Mouse (Mus musculus) neural tube, embryonic 12.5 days (tissue): ENCODE data around the gene Pax2. TPM values are rescaled to one million over a fixed set of nuclear protein-coding genes. Genes with fewer than 3 reads are reported as not detected.

Experiments
- ATAC-seq: fragments of 200-750 bp; cut with Nextera tagmentation; 2 replicates; pipeline ENCODE4 v1.8.0; 2017; ENCODE audit warnings: low read depth, mild to moderate bottlenecking, moderate TSS enrichment, moderate library complexity; ENCODE audit not compliant: low FRiP score
- H3K27ac ChIP-seq: fragments of 300-500 bp; sonication (generic); 2 replicates; pipeline ENCODE4 v1.5.1; 2016
- H3K27me3 ChIP-seq: fragments of 300-500 bp; sonication (generic); replicated peaks from 2 replicates; pipeline ENCODE4 v1.6.1; 2016; ENCODE audit warnings: mild to moderate bottlenecking
- H3K36me3 ChIP-seq: fragments of 300-500 bp; sonication (generic); 2 replicates; pipeline ENCODE4 v1.6.1; 2016; ENCODE audit warnings: mild to moderate bottlenecking
- H3K4me1 ChIP-seq: fragments of 300-500 bp; sonication (generic); 2 replicates; pipeline ENCODE4 v1.6.1; 2016
- H3K4me2 ChIP-seq: fragments of 300-500 bp; sonication (generic); replicated peaks from 2 replicates; pipeline ENCODE4 v1.6.1; 2016; ENCODE audit warnings: mild to moderate bottlenecking
- H3K4me3 ChIP-seq: fragments of 300-500 bp; sonication (generic); 2 replicates; pipeline ENCODE4 v1.5.1; 2016
- H3K9ac ChIP-seq: fragments of 300-500 bp; sonication (generic); 2 replicates; pipeline ENCODE4 v1.6.1; 2016; ENCODE audit warnings: mild to moderate bottlenecking
- H3K9me3 ChIP-seq: fragments of 300-500 bp; sonication (generic); 2 replicates; pipeline ENCODE4 v1.6.1; 2016; ENCODE audit warnings: mild to moderate bottlenecking
- WGBS: fragments of 180-500 bp; shearing (Covaris S2); methylation state at CpG from one replicate; pipeline ENCODE4 v1.1.7; 2016; 5-methylcytosine and 5-hydroxymethylcytosine counted together
- polyA plus RNA-seq: library from polyadenylated mRNA; unstranded; fragments of >200 nt; fragmentation: Nextera tagmentation; extraction: Ambion mirVana; gene quantifications from 2 replicates; pipeline ENCODE4 v1.2.1, GENCODE M21; 2016

Pax2 gene
- polyA plus RNA-seq, 1 experiment from 2014 or later: 21.9 TPM

DNA sequence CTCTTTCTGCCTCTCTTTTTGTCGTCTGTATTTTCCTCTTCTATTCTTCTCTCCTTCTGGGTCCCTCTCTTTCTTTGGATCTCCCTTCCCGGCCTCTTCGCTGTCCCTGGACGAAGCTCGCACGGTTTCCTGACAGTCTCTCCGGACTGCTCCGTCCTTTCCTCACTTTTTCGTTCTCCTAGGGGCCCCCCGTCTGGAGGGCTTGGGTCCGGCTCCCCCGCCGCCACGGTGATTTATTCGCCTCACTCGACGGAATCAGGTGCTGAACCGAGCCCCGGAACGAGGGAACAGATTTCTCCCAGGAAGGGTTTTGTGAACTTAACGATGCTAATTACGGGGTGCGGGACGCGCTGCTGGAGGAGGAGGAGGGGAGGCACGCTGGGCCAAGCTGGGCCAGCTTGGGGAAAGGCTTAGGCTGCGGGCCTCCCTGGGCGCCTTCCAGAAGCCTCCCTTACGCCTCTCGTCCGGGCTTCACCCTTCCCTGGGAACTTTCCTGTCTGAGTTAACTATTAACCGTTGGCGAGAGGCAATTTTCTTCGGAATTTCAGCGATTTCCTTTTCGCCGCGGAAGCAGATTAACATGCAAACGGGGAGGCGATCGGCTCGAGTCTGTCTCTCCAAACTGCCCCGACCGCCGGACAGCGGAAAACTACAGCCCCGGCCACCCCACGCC, 14.6 kb upstream of the Pax2 start:
- Histone ChIP-seq H3K27ac (0 out of 2 replicates have a peak overlapping the region, but pooled peaks have one; percentile 20), H3K9ac (peak overlapping the region; percentile 38; the same call in 1 of the 2 replicates)
- WGBS: under 1% methylated on average over 48 of the region's 48 CpGs

DNA sequence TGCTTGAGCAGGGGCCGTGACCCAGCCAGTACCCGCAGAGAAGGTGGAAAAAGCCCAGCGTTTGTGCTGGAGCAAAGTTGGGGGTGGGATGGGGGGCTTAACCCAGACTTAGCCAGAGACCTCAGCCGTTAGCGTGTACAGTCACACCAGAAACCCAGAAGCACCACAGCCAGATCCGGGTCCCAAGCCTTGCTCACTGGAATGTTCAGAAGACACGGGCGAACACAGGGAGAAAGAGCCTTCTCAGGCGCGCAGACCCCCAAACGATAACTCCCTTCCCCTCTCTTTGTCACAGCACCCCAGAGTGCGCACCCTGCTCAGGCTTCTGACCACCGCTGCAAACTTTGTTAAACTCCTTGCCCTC, 14.1 kb upstream of the Pax2 start:
- Histone ChIP-seq H3K9me3 (no peaks in the 10 kb centered on the region), H3K27ac (0 out of 2 replicates have a peak overlapping the region, but pooled peaks have one; percentile 20), H3K27me3 (peaks cover 100% of the 10 kb centered on the region), H3K36me3 (no peaks in the 10 kb centered on the region), H3K4me3 (peak overlapping the region; percentile 24), H3K4me2 (peak overlapping the region; percentile 53), H3K9ac (peak overlapping the region; percentile 38; the same call in 1 of the 2 replicates), H3K4me1 (peaks cover 25% of the 10 kb centered on the region)
- no peak for ATAC-seq
- WGBS: under 1% methylated on average over 13 of the region's 13 CpGs

More for the DNA sequence above, 14.6 kb upstream of the Pax2 start:
- no peak for ATAC-seq
- Histone ChIP-seq H3K36me3 (no peaks in the 10 kb centered on the region), H3K27me3 (peaks cover 100% of the 10 kb centered on the region), H3K4me3 (peak overlapping the region; percentile 24), H3K4me2 (peak overlapping the region; percentile 53), H3K4me1 (peaks cover 20% of the 10 kb centered on the region), H3K9me3 (no peaks in the 10 kb centered on the region)

GRCm38 (mm10) chr19:44742131-44743020, 13.5 kb upstream of the Pax2 start:
- Histone ChIP-seq H3K4me3 (peak overlapping the region; percentile 24), H3K9me3 (no peaks in the 10 kb centered on the region), H3K27me3 (peaks cover 98% of the 10 kb centered on the region), H3K36me3 (no peaks in the 10 kb centered on the region), H3K27ac (no peak overlapping the region), H3K9ac (0 out of 2 replicates have a peak overlapping the region, but pooled peaks have one; percentile 38), H3K4me2 (peak overlapping the region; percentile 53), H3K4me1 (peaks cover 27% of the 10 kb centered on the region)
- WGBS: under 1% methylated on average over 22 of the region's 22 CpGs
- no peak for ATAC-seq

DNA sequence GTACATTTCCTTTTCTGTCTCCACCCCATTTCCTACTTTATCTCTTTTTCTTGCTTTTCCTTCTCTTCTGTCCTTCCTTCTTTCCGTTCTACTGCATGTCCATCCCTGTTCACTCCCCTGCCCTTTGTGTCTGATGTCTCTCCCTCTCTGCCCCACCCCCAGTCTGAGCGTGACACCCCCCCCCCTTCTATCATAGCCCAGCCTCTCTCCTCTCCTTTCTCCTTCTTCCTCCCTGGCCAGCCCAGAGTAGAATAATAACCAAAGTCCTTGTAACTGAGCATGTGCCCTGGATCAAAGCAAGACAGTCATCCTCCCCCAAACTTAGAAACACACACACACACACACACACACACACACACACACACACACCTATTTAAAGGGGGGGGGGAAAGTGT, 12.8 kb upstream of the Pax2 start:
- Histone ChIP-seq H3K27me3 (peaks cover 98% of the 10 kb centered on the region), H3K4me3 (no peak overlapping the region), H3K4me2 (peak overlapping the region; percentile 53), H3K9ac (no peak overlapping the region), H3K4me1 (peaks cover 27% of the 10 kb centered on the region), H3K9me3 (no peaks in the 10 kb centered on the region), H3K27ac (no peak overlapping the region), H3K36me3 (no peaks in the 10 kb centered on the region)
- no peak for ATAC-seq
- WGBS: 0% methylated on average over 2 of the region's 2 CpGs

- WGBS: 16% methylated on average over 2 of the region's 2 CpGs
- no peak overlapping the region for H3K27ac ChIP-seq
- H3K9ac ChIP-seq: no peak overlapping the region
- H3K4me1 ChIP-seq: peaks cover 27% of the 10 kb centered on the region
- peaks cover 98% of the 10 kb centered on the region for H3K27me3 ChIP-seq
- H3K9me3 ChIP-seq: no peaks in the 10 kb centered on the region
- H3K4me2 ChIP-seq: no peak overlapping the region
- no peak for ATAC-seq
- H3K36me3 ChIP-seq: no peaks in the 10 kb centered on the region
- H3K4me3 ChIP-seq: no peak overlapping the region
Observed at GRCm38 (mm10) chr19:44743961-44744520, 11.8 kb upstream of the Pax2 start.

GRCm38 (mm10) chr19:44745741-44746140, 10.1 kb upstream of the Pax2 start:
- H3K4me1 ChIP-seq: peaks cover 30% of the 10 kb centered on the region
- H3K4me3 ChIP-seq: no peak overlapping the region
- H3K4me2 ChIP-seq: peak overlapping the region; percentile 53
- H3K9ac ChIP-seq: no peak overlapping the region
- no peak overlapping the region for H3K27ac ChIP-seq
- H3K27me3 ChIP-seq: peaks cover 97% of the 10 kb centered on the region
- no peaks in the 10 kb centered on the region for H3K36me3 ChIP-seq
- no peaks in the 10 kb centered on the region for H3K9me3 ChIP-seq
- no peak for ATAC-seq
- WGBS: 6% methylated on average over 6 of the region's 6 CpGs

- H3K27me3 ChIP-seq: peaks cover 97% of the 10 kb centered on the region
- H3K4me3 ChIP-seq: peak overlapping the region; percentile 29
- under 1% methylated on average over 42 of the region's 42 CpGs for WGBS
- H3K4me1 ChIP-seq: peaks cover 25% of the 10 kb centered on the region
- H3K9ac ChIP-seq: peak overlapping the region; percentile 46
- H3K27ac ChIP-seq: peak overlapping the region; percentile 43; the same call in 1 of the 2 replicates
- no peaks in the 10 kb centered on the region for H3K9me3 ChIP-seq
- no peak for ATAC-seq
- H3K36me3 ChIP-seq: no peaks in the 10 kb centered on the region
- H3K4me2 ChIP-seq: peak overlapping the region; percentile 53
Observed at GRCm38 (mm10) chr19:44746541-44747024, 9.3 kb upstream of the Pax2 start.

GRCm38 (mm10) chr19:44747471-44747870, 8.4 kb upstream of the Pax2 start:
- H3K27me3 ChIP-seq: peaks cover 97% of the 10 kb centered on the region
- H3K27ac ChIP-seq: no peak overlapping the region
- H3K4me3 ChIP-seq: peak overlapping the region; percentile 7
- 5% methylated on average over 4 of the region's 4 CpGs for WGBS
- H3K4me1 ChIP-seq: peaks cover 18% of the 10 kb centered on the region
- H3K9ac ChIP-seq: 0 out of 2 replicates have a peak overlapping the region, but pooled peaks have one; percentile 8
- H3K4me2 ChIP-seq: peak overlapping the region; percentile 53
- ATAC-seq: no peak
- no peaks in the 10 kb centered on the region for H3K36me3 ChIP-seq
- H3K9me3 ChIP-seq: no peaks in the 10 kb centered on the region

- no peak for ATAC-seq
- no peaks in the 10 kb centered on the region for H3K9me3 ChIP-seq
- H3K27ac ChIP-seq: peak overlapping the region; percentile 57; the same call in 1 of the 2 replicates
- H3K4me1 ChIP-seq: peaks cover 22% of the 10 kb centered on the region
- H3K4me3 ChIP-seq: peak overlapping the region; percentile 26
- no peaks in the 10 kb centered on the region for H3K36me3 ChIP-seq
- peak overlapping the region; percentile 45 for H3K9ac ChIP-seq
- 3% methylated on average over 5 of the region's 5 CpGs for WGBS
- peaks cover 97% of the 10 kb centered on the region for H3K27me3 ChIP-seq
- H3K4me2 ChIP-seq: peak overlapping the region; percentile 53
Observed at GRCm38 (mm10) chr19:44748271-44748670, 7.6 kb upstream of the Pax2 start.

- Histone ChIP-seq H3K27me3 (peaks cover 97% of the 10 kb centered on the region), H3K4me3 (peak overlapping the region; percentile 26), H3K36me3 (no peaks in the 10 kb centered on the region), H3K4me2 (peak overlapping the region; percentile 53), H3K9me3 (no peaks in the 10 kb centered on the region), H3K9ac (peak overlapping the region; percentile 51; the same call in 1 of the 2 replicates), H3K4me1 (peaks cover 22% of the 10 kb centered on the region), H3K27ac (0 out of 2 replicates have a peak overlapping the region, but pooled peaks have one; percentile 28)
- under 1% methylated on average over 18 of the region's 18 CpGs for WGBS
- no peak for ATAC-seq
Observed at GRCm38 (mm10) chr19:44749061-44749990, 6.5 kb upstream of the Pax2 start.
